Mouse (Mus musculus): ENCODE results near the gene Pcp4.

GRCm38 (mm10) chr16:96491530-96491929 is 24.1 kb downstream of the Pcp4 start:
- TF ChIP-seq ZMIZ1 (IDR thresholded peaks at IDR 0.05; ENCODE audit: low read depth, low read length), result no peak
- no peak for TF ChIP-seq ELF1 (IDR thresholded peaks at IDR 0.05; ENCODE audit: low read depth, low read length)
- TF ChIP-seq POLR2A (IDR thresholded peaks at IDR 0.05; ENCODE audit: low read depth, low read length), result no peak
- no peak for TF ChIP-seq JUND (conservative IDR thresholded peaks at IDR 0.05; ENCODE audit: low read depth, low read length)
